Mouse (Mus musculus) testis, adult 2 months (tissue): ENCODE data around the gene Xpo5. TPM values are rescaled to one million over a fixed set of nuclear protein-coding genes. Genes with fewer than 3 reads are reported as not detected.
A peak's percentile ranks its signal among the peaks of the same experiment; 100 is the strongest.

Experiments
- H3K27ac ChIP-seq: fragments of 200-500 bp; 2 replicates; pipeline ENCODE4 v1.5.1; 2012; ENCODE audit warnings: low read depth, low read length; ENCODE audit not compliant: control insufficient read depth, insufficient read depth
- H3K27me3 ChIP-seq: fragments of 200-500 bp; 2 replicates; pipeline ENCODE4 v1.6.1; 2012; ENCODE audit warnings: mild to moderate bottlenecking, low read length, moderate library complexity; ENCODE audit not compliant: control insufficient read depth, insufficient read depth
- H3K36me3 ChIP-seq: fragments of 200-500 bp; 2 replicates; pipeline ENCODE4 v1.6.1; 2012; ENCODE audit warnings: mild to moderate bottlenecking, low read length; ENCODE audit not compliant: control insufficient read depth, insufficient read depth
- H3K4me1 ChIP-seq: fragments of 200-500 bp; 2 replicates; pipeline ENCODE4 v1.6.1; 2012; ENCODE audit warnings: low read length; ENCODE audit not compliant: control insufficient read depth, insufficient read depth
- H3K4me3 ChIP-seq: fragments of 200-500 bp; 2 replicates; pipeline ENCODE4 v1.5.1; 2012; ENCODE audit warnings: low read depth, mild to moderate bottlenecking, low read length, moderate library complexity, mixed read lengths; ENCODE audit not compliant: control insufficient read depth
- CTCF ChIP-seq: fragments of 200-500 bp; IDR thresholded peaks from 2 replicates; pipeline ENCODE4 v1.5.1; 2012; ENCODE audit warnings: low read depth, mild to moderate bottlenecking, inconsistent platforms, low read length, moderate library complexity; ENCODE audit not compliant: control insufficient read depth, insufficient read depth, insufficient replicate concordance
- POLR2A ChIP-seq: fragments of 200-500 bp; IDR thresholded peaks from 2 replicates; pipeline ENCODE4 v1.6.1; 2012; ENCODE audit warnings: low read depth, mild to moderate bottlenecking, inconsistent platforms, low read length, moderate library complexity; ENCODE audit not compliant: control insufficient read depth
- polyA plus RNA-seq: library from polyadenylated mRNA; depleted of rRNA; stranded (reverse); fragments of >200 nt; gene quantifications from 2 replicates; pipeline ENCODE4 v1.2.3, GENCODE M21; 2012; rRNA removed

The Xpo5 gene
- 25.1 and 26.4 TPM in 2 replicates for polyA plus RNA-seq

DNA sequence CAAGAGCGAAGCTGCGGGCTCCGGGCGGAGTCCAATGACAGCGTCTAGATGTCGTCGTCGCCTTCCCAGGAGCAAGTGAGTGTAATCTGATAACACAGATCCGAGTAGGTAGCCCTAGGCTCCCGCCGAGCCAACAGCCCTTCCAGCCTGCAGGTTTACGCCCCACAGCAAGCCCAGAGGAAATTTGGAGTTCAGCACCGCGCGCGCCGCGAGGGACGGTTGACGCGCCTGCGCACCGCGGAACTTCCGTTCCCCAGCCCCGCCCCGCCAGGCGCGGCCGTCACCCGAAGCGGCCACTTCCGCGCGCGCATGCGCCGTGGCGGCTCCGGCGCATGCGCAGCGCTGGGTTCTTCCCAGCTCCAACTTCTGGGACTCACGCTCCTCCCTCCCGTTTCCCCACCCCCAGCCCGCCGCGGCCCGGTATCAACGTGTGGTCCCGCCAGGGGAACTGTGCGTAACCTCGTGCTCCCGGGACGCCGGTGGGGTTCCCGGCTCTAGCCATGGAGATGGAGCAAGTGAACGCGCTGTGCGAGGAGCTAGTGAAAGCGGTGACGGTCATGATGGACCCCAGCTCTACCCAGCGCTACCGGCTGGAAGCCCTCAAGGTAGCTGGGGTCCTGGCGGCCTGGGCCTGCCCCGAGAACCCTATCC lies at the start of gene Xpo5, which contains the start of gene Polh:
Xpo5 (plus strand) TSS at position 362 of the 651 bp plus-strand sequence.
Polh (minus strand) TSS at position 225 of the 651 bp plus-strand sequence.
- H3K27ac ChIP-seq: peak within 1 kb of the TSS; percentile 91
- H3K36me3 ChIP-seq: no peaks in the 10 kb centered on the region; the same call in 1 of the 2 replicates
- no peaks in the 10 kb centered on the region for H3K27me3 ChIP-seq
- peak within 1 kb of the TSS; percentile 88 for H3K4me3 ChIP-seq
- TF ChIP-seq POLR2A (peak; percentile 96), CTCF (no peak)
- peaks cover 2% of the 10 kb centered on the region for H3K4me1 ChIP-seq

GRCm38 (mm10) chr17:46152847-46153782 lies 49.5 kb upstream of the Xpo5 start, which contains the start of gene Mad2l1bp:
TSS of gene Mad2l1bp (minus strand) at chr17:46153553.
- Histone ChIP-seq H3K27me3 (no peaks in the 10 kb centered on the region), H3K4me1 (peaks cover 2% of the 10 kb centered on the region; the same call in 1 of the 2 replicates), H3K36me3 (peaks cover under 1% of the 10 kb centered on the region; the same call in 1 of the 2 replicates), H3K4me3 (peak within 1 kb of the TSS; percentile 97), H3K27ac (peak within 1 kb of the TSS; percentile 90)
- TF ChIP-seq POLR2A (peak; percentile 98), CTCF (no peak)

- TF ChIP-seq CTCF (no peak), POLR2A (no peak)
- H3K4me1 ChIP-seq: peaks cover 2% of the 10 kb centered on the region; the same call in 1 of the 2 replicates
- H3K27me3 ChIP-seq: no peaks in the 10 kb centered on the region
- H3K4me3 ChIP-seq: peak overlapping the region; percentile 18; the same call in 1 of the 2 replicates
- no peak overlapping the region for H3K27ac ChIP-seq
- H3K36me3 ChIP-seq: no peaks in the 10 kb centered on the region
Measured at GRCm38 (mm10) chr17:46154336-46154735, 48.2 kb upstream of the Xpo5 start.

GRCm38 (mm10) chr17:46156680-46157079 lies 45.9 kb upstream of the Xpo5 start:
- no peaks in the 10 kb centered on the region for H3K36me3 ChIP-seq
- TF ChIP-seq POLR2A (no peak), CTCF (no peak)
- H3K27me3 ChIP-seq: no peaks in the 10 kb centered on the region
- no peak overlapping the region for H3K27ac ChIP-seq
- peaks cover 8% of the 10 kb centered on the region for H3K4me1 ChIP-seq
- H3K4me3 ChIP-seq: no peak overlapping the region

- H3K27me3 ChIP-seq: no peaks in the 10 kb centered on the region
- H3K36me3 ChIP-seq: no peaks in the 10 kb centered on the region
- no peak overlapping the region for H3K27ac ChIP-seq
Measured at GRCm38 (mm10) chr17:46157131-46157530, 45.5 kb upstream of the Xpo5 start.

DNA sequence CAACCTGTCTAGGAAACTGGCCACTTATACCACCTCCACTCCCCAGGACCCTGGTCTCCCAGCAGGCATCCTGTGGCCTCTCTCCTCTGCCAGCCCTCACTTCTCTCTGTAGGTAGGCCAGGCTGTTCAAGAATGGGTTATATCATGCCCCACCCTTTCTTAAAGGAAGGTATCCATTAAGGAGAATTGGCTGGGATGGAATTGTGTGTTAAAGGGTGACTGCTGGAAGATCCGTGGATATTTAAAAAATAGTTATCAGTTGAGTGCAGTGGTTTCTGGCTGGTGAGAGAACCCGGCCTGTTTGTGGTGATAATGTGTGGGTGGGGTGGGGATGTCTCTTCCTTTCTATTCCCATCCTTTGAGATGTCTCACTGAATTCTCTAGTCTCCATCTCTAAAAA lies 43.3 kb upstream of the Xpo5 start:
- Histone ChIP-seq H3K4me1 (peaks cover 6% of the 10 kb centered on the region), H3K27ac (no peak overlapping the region), H3K27me3 (no peaks in the 10 kb centered on the region), H3K4me3 (peak overlapping the region; percentile 92), H3K36me3 (no peaks in the 10 kb centered on the region)
- TF ChIP-seq POLR2A: no peak; the same call in 1 of the 2 replicates
- no peak for TF ChIP-seq CTCF

More at GRCm38 (mm10) chr17:46157131-46157530, 45.5 kb upstream of the Xpo5 start:
- peaks cover 8% of the 10 kb centered on the region for H3K4me1 ChIP-seq
- TF ChIP-seq CTCF (no peak), POLR2A (no peak)
- H3K4me3 ChIP-seq: no peak overlapping the region
